Mouse (Mus musculus) forebrain, embryonic 13.5 days (tissue): Measurements from ENCODE around the gene Anapc1. TPM values are rescaled to one million over a fixed set of nuclear protein-coding genes. Genes with fewer than 3 reads are reported as not detected.

Experiments used
- ATAC-seq: fragments of 200-750 bp; cut with Nextera tagmentation; 2 replicates; pipeline ENCODE4 v1.8.0; 2017
- H3K27ac ChIP-seq: fragments of 300-500 bp; sonication (generic); 2 replicates; pipeline ENCODE4 v1.5.1; 2015; ENCODE audit warnings: inconsistent platforms, mild to moderate bottlenecking, moderate library complexity
- H3K27me3 ChIP-seq: fragments of 300-500 bp; sonication (generic); 2 replicates; pipeline ENCODE4 v1.6.1; 2015; ENCODE audit warnings: mild to moderate bottlenecking, inconsistent platforms
- H3K36me3 ChIP-seq: fragments of 300-500 bp; sonication (generic); 2 replicates; pipeline ENCODE4 v1.6.1; 2015; ENCODE audit warnings: mild to moderate bottlenecking, inconsistent platforms; ENCODE audit not compliant: poor library complexity, severe bottlenecking
- H3K4me1 ChIP-seq: fragments of 300-500 bp; sonication (generic); 2 replicates; pipeline ENCODE4 v1.6.1; 2015; ENCODE audit warnings: inconsistent platforms
- H3K4me2 ChIP-seq: fragments of 300-500 bp; sonication (generic); 2 replicates; pipeline ENCODE4 v1.6.1; 2015; ENCODE audit warnings: inconsistent platforms, mild to moderate bottlenecking, moderate library complexity
- H3K4me3 ChIP-seq: fragments of 300-500 bp; sonication (generic); 2 replicates; pipeline ENCODE4 v1.5.1; 2015; ENCODE audit warnings: mild to moderate bottlenecking, inconsistent platforms
- H3K9ac ChIP-seq: fragments of 300-500 bp; sonication (generic); 2 replicates; pipeline ENCODE4 v1.6.1; 2015; ENCODE audit warnings: mild to moderate bottlenecking, inconsistent platforms
- H3K9me3 ChIP-seq: fragments of 300-500 bp; sonication (generic); replicated peaks from 2 replicates; pipeline ENCODE4 v1.6.1; 2016; ENCODE audit warnings: inconsistent platforms
- WGBS: fragments of 180-500 bp; shearing (Covaris S2); methylation state at CpG from one replicate; pipeline ENCODE4 v1.1.7; 2015; 5-methylcytosine and 5-hydroxymethylcytosine counted together
- polyA plus RNA-seq: library from polyadenylated mRNA; unstranded; fragments of >200 nt; fragmentation: Nextera tagmentation; extraction: Ambion mirVana; gene quantifications from 2 replicates; pipeline ENCODE4 v1.2.1, GENCODE M21; 2015

The Anapc1 gene
- polyA plus RNA-seq: 57.5 and 65.6 TPM in 2 replicates

DNA sequence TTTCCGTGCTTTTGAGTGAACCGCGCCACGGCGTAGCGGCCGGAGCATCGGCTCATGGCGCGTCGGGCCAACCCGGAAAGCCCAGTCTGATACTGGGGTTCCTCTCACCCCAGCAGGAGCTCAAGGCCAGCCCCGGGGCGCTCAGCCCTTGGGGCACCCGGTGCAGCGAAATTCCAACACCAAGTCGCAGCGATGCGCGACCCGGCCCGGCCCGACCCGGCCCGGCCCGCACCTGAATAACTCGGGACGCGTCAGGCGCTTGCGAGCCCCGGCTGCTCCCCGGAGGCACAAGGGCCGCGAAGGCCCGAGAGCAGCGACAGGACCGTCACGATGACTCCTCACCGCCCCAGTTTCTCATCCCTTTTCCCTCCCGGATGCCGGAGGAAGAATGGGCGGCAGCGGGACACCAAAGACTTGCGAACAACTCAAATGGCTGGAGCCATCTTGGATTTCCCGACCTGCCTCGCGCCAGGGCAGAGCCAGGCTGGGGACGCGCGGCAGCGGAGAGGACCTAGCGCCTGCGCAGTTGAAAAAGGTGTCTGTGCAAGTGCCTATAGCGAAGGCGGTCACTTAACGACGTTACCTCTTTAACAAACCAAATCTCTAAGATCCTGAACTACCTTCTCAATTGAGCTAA lies at the start of gene Anapc1:
Gene Anapc1 (minus strand): TSS at position 471 of the 637 bp plus-strand sequence.
- under 1% methylated on average over 57 of the region's 58 CpGs for WGBS

GRCm38 (mm10) chr2:128735089-128735488 lies 47.9 kb upstream of the Anapc1 start:
- Histone ChIP-seq H3K4me1 (no peaks in the 10 kb centered on the region), H3K9me3 (no peaks in the 10 kb centered on the region), H3K36me3 (no peaks in the 10 kb centered on the region), H3K27me3 (no peaks in the 10 kb centered on the region), H3K4me3 (no peak overlapping the region), H3K4me2 (no peak overlapping the region), H3K9ac (no peak overlapping the region), H3K27ac (no peak overlapping the region)
- no peak for ATAC-seq
- WGBS: 57% methylated on average over 3 of the region's 3 CpGs

More for the DNA sequence above, at the start of gene Anapc1:
- Histone ChIP-seq H3K36me3 (peaks cover 20% of the 10 kb centered on the region), H3K4me2 (peak within 1 kb of the TSS; percentile 71), H3K9ac (peak within 1 kb of the TSS; percentile 98), H3K4me3 (peak within 1 kb of the TSS; percentile 98), H3K27me3 (no peaks in the 10 kb centered on the region; the same call in none of the 2 replicates), H3K9me3 (no peaks in the 10 kb centered on the region), H3K4me1 (peaks cover 21% of the 10 kb centered on the region), H3K27ac (peak within 1 kb of the TSS; percentile 80)
- ATAC-seq: peak; percentile 98

DNA sequence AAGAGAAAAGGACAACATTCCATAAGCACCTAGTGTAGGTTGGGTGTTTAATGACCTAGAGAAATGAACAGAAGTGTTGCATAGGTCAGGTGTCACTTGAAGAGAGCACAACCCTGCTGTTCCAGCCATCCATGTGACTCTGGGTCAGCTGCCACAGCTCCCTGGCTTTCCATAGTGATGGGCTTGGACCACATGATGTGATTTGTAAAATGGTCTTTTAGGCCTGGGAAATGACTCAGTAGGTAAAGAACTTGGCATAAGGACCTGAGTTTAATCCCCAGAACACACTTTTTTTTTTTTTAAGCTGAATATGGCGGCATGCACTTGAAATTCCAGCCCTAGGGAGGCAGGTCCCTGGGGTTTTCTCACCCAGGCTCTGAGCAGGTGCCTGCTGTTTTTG lies 44.8 kb upstream of the Anapc1 start:
- Histone ChIP-seq H3K27ac (no peak overlapping the region), H3K4me3 (no peak overlapping the region), H3K27me3 (no peaks in the 10 kb centered on the region), H3K9ac (no peak overlapping the region), H3K4me1 (no peaks in the 10 kb centered on the region), H3K4me2 (no peak overlapping the region), H3K36me3 (no peaks in the 10 kb centered on the region), H3K9me3 (no peaks in the 10 kb centered on the region)
- no peak for ATAC-seq
- 92% methylated on average over 1 of the region's 1 CpGs for WGBS

GRCm38 (mm10) chr2:128731514-128731913 lies 44.3 kb upstream of the Anapc1 start:
- H3K27ac ChIP-seq: no peak overlapping the region
- 80% methylated on average over 10 of the region's 10 CpGs for WGBS
- no peak for ATAC-seq

GRCm38 (mm10) chr2:128729141-128729540 lies 42.0 kb upstream of the Anapc1 start:
- 77% methylated on average over 7 of the region's 7 CpGs for WGBS

More at GRCm38 (mm10) chr2:128731514-128731913, 44.3 kb upstream of the Anapc1 start:
- no peaks in the 10 kb centered on the region for H3K36me3 ChIP-seq
- H3K4me1 ChIP-seq: no peaks in the 10 kb centered on the region
- no peak overlapping the region for H3K9ac ChIP-seq
- H3K4me2 ChIP-seq: no peak overlapping the region
- H3K9me3 ChIP-seq: no peaks in the 10 kb centered on the region
- no peaks in the 10 kb centered on the region for H3K27me3 ChIP-seq
- H3K4me3 ChIP-seq: no peak overlapping the region

DNA sequence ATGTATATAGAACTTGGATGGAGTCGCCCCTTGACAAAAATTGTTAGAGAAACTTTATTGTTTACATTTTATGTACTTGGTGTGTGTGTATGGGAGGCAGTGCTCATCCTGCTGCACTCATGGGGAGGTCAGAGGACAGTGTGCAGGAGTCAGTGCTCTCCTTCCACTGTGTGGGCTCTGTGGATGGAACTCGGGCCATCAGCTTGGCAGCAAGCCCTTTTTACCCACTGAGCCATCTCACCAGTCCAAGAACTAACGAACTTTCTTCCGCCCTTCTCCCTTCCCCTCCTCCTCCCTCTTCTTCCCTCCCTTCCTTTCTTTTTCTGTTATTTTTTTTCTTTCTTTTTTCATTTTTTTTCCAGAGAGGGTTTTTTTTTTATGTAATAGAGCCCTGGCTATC lies 40.9 kb upstream of the Anapc1 start:
- no peaks in the 10 kb centered on the region for H3K9me3 ChIP-seq
- no peaks in the 10 kb centered on the region for H3K4me1 ChIP-seq
- no peak overlapping the region for H3K4me2 ChIP-seq
- H3K4me3 ChIP-seq: no peak overlapping the region
- 67% methylated on average over 4 of the region's 4 CpGs for WGBS
- no peaks in the 10 kb centered on the region for H3K27me3 ChIP-seq
- H3K9ac ChIP-seq: no peak overlapping the region
- ATAC-seq: no peak
- H3K36me3 ChIP-seq: no peaks in the 10 kb centered on the region
- H3K27ac ChIP-seq: no peak overlapping the region

More at GRCm38 (mm10) chr2:128729141-128729540, 42.0 kb upstream of the Anapc1 start:
- H3K36me3 ChIP-seq: no peaks in the 10 kb centered on the region
- no peaks in the 10 kb centered on the region for H3K27me3 ChIP-seq
- no peak overlapping the region for H3K4me3 ChIP-seq
- H3K9me3 ChIP-seq: no peaks in the 10 kb centered on the region
- H3K27ac ChIP-seq: no peak overlapping the region
- H3K4me2 ChIP-seq: no peak overlapping the region
- H3K9ac ChIP-seq: no peak overlapping the region
- no peak for ATAC-seq
- no peaks in the 10 kb centered on the region for H3K4me1 ChIP-seq

DNA sequence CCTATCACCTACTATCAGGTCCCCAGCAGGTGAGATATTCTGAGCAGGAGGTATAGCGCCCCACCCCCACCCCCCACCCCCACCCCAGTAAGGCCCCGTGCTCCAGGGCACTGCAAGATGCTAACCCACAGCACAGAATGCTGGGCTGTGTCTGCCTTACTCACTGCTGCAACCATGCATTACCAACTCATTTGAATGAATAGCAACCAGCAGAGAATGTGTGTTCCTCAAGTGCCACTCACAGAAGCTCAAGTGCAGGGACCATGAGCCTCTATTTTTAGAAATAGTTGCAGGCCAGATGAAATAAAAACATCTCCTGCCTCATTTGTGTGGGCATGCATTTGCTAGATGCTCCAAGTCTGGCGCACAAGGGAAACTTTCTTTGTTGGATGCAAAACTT lies 40.4 kb upstream of the Anapc1 start:
- Histone ChIP-seq H3K27me3 (no peaks in the 10 kb centered on the region), H3K27ac (no peak overlapping the region), H3K4me1 (no peaks in the 10 kb centered on the region), H3K36me3 (no peaks in the 10 kb centered on the region), H3K4me3 (no peak overlapping the region), H3K9ac (no peak overlapping the region), H3K4me2 (no peak overlapping the region), H3K9me3 (no peaks in the 10 kb centered on the region)
- ATAC-seq: no peak
- WGBS: 29% methylated on average over 3 of the region's 3 CpGs

- Histone ChIP-seq H3K4me1 (no peaks in the 10 kb centered on the region), H3K9me3 (no peaks in the 10 kb centered on the region), H3K27me3 (no peaks in the 10 kb centered on the region), H3K36me3 (no peaks in the 10 kb centered on the region), H3K4me2 (no peak overlapping the region), H3K27ac (no peak overlapping the region), H3K4me3 (no peak overlapping the region), H3K9ac (no peak overlapping the region)
- WGBS: 87% methylated on average over 7 of the region's 7 CpGs
- ATAC-seq: no peak
Observed at GRCm38 (mm10) chr2:128726626-128727025, 39.4 kb upstream of the Anapc1 start.

GRCm38 (mm10) chr2:128726067-128726466 lies 38.9 kb upstream of the Anapc1 start:
- H3K9ac ChIP-seq: no peak overlapping the region
- H3K27ac ChIP-seq: no peak overlapping the region
- H3K36me3 ChIP-seq: no peaks in the 10 kb centered on the region
- no peak overlapping the region for H3K4me2 ChIP-seq
- ATAC-seq: no peak
- no peak overlapping the region for H3K4me3 ChIP-seq
- WGBS: 90% methylated on average over 5 of the region's 5 CpGs
- H3K9me3 ChIP-seq: no peaks in the 10 kb centered on the region
- H3K27me3 ChIP-seq: no peaks in the 10 kb centered on the region
- H3K4me1 ChIP-seq: no peaks in the 10 kb centered on the region

- ATAC-seq: no peak
- no peak overlapping the region for H3K27ac ChIP-seq
- no peaks in the 10 kb centered on the region for H3K9me3 ChIP-seq
- no peaks in the 10 kb centered on the region for H3K27me3 ChIP-seq
- WGBS: 90% methylated on average over 5 of the region's 5 CpGs
- H3K9ac ChIP-seq: no peak overlapping the region
- H3K4me2 ChIP-seq: no peak overlapping the region
- H3K4me1 ChIP-seq: no peaks in the 10 kb centered on the region
- no peak overlapping the region for H3K4me3 ChIP-seq
- H3K36me3 ChIP-seq: no peaks in the 10 kb centered on the region
Observed at GRCm38 (mm10) chr2:128722106-128722710, 35.0 kb upstream of the Anapc1 start.

DNA sequence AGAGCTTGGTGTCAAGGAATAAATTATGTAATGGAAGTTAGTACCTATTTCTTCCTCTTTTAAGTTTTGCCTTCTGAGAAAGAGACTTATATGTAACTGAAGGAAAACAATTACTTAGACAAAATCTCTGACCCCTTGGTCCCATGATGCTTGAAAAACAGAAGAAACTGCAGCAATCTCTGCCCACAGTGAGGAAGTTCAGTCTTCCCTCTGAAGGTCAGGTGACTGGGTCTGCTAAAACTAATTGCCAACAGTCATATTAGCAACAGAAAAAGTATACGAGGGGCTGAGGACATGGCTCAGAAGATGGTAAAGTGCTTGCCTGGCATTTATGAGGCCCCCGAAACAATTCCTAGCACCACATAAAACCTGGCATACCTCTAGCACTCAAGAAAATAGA lies 32.2 kb upstream of the Anapc1 start:
- H3K9me3 ChIP-seq: no peaks in the 10 kb centered on the region
- no peak overlapping the region for H3K4me3 ChIP-seq
- H3K9ac ChIP-seq: no peak overlapping the region
- H3K27ac ChIP-seq: no peak overlapping the region
- 96% methylated on average over 2 of the region's 2 CpGs for WGBS
- no peaks in the 10 kb centered on the region for H3K27me3 ChIP-seq
- 0 out of 2 replicates have a peak, but pooled peaks cover 3% of the 10 kb centered on the region for H3K4me1 ChIP-seq
- no peak for ATAC-seq
- no peaks in the 10 kb centered on the region for H3K36me3 ChIP-seq
- H3K4me2 ChIP-seq: no peak overlapping the region

GRCm38 (mm10) chr2:128715979-128716378 lies 28.8 kb upstream of the Anapc1 start:
- no peak for ATAC-seq
- no peak overlapping the region for H3K9ac ChIP-seq
- no peaks in the 10 kb centered on the region for H3K27me3 ChIP-seq
- no peak overlapping the region for H3K27ac ChIP-seq
- no peaks in the 10 kb centered on the region for H3K9me3 ChIP-seq
- H3K36me3 ChIP-seq: no peaks in the 10 kb centered on the region
- H3K4me2 ChIP-seq: no peak overlapping the region
- WGBS: 89% methylated on average over 1 of the region's 1 CpGs
- H3K4me3 ChIP-seq: no peak overlapping the region
- H3K4me1 ChIP-seq: peaks cover 14% of the 10 kb centered on the region; the same call in 1 of the 2 replicates
